Mouse (Mus musculus) kidney, embryonic 15.5 days (tissue): ENCODE results near the gene Dpysl5. TPM values are rescaled to one million over a fixed set of nuclear protein-coding genes. Genes with fewer than 3 reads are reported as not detected.

Experiments
- polyA plus RNA-seq: library from polyadenylated mRNA; unstranded; fragments of >200 nt; fragmentation: Nextera tagmentation; extraction: Ambion mirVana; gene quantifications from 2 replicates; pipeline ENCODE4 v1.2.1, GENCODE M21; 2015

Dpysl5 gene
- polyA plus RNA-seq, 1 experiment from 2014 or later, result 7.7 TPM

Other genes with a start within 250 kb of the Dpysl5 start
- gene Otof, start 249.6 kb upstream of the Dpysl5 start, polyA plus RNA-seq, result 0.09 and 0.17 TPM in 2 replicates
- not detected in 2 replicates for gene 1700001C02Rik, start 245.5 kb upstream of the Dpysl5 start, polyA plus RNA-seq
- gene Cib4, start 165.7 kb upstream of the Dpysl5 start, polyA plus RNA-seq, result not detected in 2 replicates
- 2.7 and 8.0 TPM in 2 replicates for gene Kcnk3, start 123.4 kb upstream of the Dpysl5 start, polyA plus RNA-seq
- 25.7 and 27.1 TPM in 2 replicates for gene Slc35f6, start 63.6 kb upstream of the Dpysl5 start, polyA plus RNA-seq
- gene Cenpa, start 44.8 kb upstream of the Dpysl5 start, polyA plus RNA-seq, result 298 and 308 TPM in 2 replicates
- gene Mapre3, start 103.1 kb downstream of the Dpysl5 start, polyA plus RNA-seq, result 22.4 and 23.6 TPM in 2 replicates
- 82.4 and 93.2 TPM in 2 replicates for gene Tmem214, start 156.4 kb downstream of the Dpysl5 start, polyA plus RNA-seq
- 20.6 and 25.9 TPM in 2 replicates for gene Agbl5, start 177.1 kb downstream of the Dpysl5 start, polyA plus RNA-seq
- gene Ost4, start 196.2 kb downstream of the Dpysl5 start, polyA plus RNA-seq, result 491 and 504 TPM in 2 replicates
- gene Emilin1, start 201.8 kb downstream of the Dpysl5 start, polyA plus RNA-seq, result 258 and 306 TPM in 2 replicates
- gene Khk, start 209.9 kb downstream of the Dpysl5 start, polyA plus RNA-seq, result 29.3 and 29.7 TPM in 2 replicates
- 12.5 and 17.4 TPM in 2 replicates for gene Cgref1, start 234.0 kb downstream of the Dpysl5 start, polyA plus RNA-seq
- gene Preb, start 248.8 kb downstream of the Dpysl5 start, polyA plus RNA-seq, result 146 and 151 TPM in 2 replicates